Mouse (Mus musculus) CH12.LX (cell line): ENCODE measurements around the gene Cblc. TPM values are rescaled to one million over a fixed set of nuclear protein-coding genes. Genes with fewer than 3 reads are reported as not detected.

Experiments used
- DNase-seq: peaks from one replicate; pipeline ENCODE4 v3.0.0-alpha.2; 2013; ENCODE audit errors: extremely low read depth
- H3K27ac ChIP-seq: 2 replicates; pipeline ENCODE4 v1.5.1; 2012; ENCODE audit warnings: low read depth, mild to moderate bottlenecking, control low read depth, moderate library complexity; ENCODE audit not compliant: insufficient read depth
- H3K27me3 ChIP-seq: replicated peaks from 2 replicates; pipeline ENCODE3; 2012; ENCODE audit warnings: inconsistent platforms
- H3K36me3 ChIP-seq, 2 experiments: replicated peaks in 1 of 2; 2 replicates each; pipeline versions ENCODE3 to v1.6.1; 2012; ENCODE audit warnings: inconsistent platforms in 1 of 2, low read length in 1 of 2, mild to moderate bottlenecking in 1 of 2, mixed read lengths in 1 of 2, moderate library complexity in 1 of 2; ENCODE audit not compliant: control insufficient read depth in 1 of 2, insufficient read depth in 1 of 2
- H3K4me1 ChIP-seq, 2 experiments: 2 replicates each; pipeline ENCODE4 v1.6.1; 2012; ENCODE audit warnings: inconsistent platforms in 1 of 2, moderate library complexity in 1 of 2; ENCODE audit not compliant: insufficient read depth in 2 of 2, control insufficient read depth in 1 of 2
- H3K4me2 ChIP-seq: 2 replicates; pipeline ENCODE4 v1.6.1; 2012; ENCODE audit warnings: low read depth, mild to moderate bottlenecking, control low read depth; ENCODE audit not compliant: poor library complexity, insufficient read depth, severe bottlenecking
- H3K4me3 ChIP-seq, 3 experiments: fragments of 150-350 bp in 1 of 3; sonication (generic) in 1 of 3; replicated peaks in 1 of 3; 2 replicates each; pipeline versions ENCODE3 to v1.5.1; 2011 to 2012; ENCODE audit warnings: low read depth in 2 of 3, low read length in 2 of 3, mild to moderate bottlenecking in 2 of 3, moderate library complexity in 2 of 3, control low read depth in 1 of 3, improper control_type of control experiment in 1 of 3, inconsistent platforms in 1 of 3, mixed read lengths in 1 of 3; ENCODE audit not compliant: poor library complexity in 1 of 3
- H3K79me2 ChIP-seq: replicated peaks from 2 replicates; pipeline ENCODE4 v1.6.1; 2012; ENCODE audit warnings: mild to moderate bottlenecking, moderate library complexity; ENCODE audit not compliant: control insufficient read depth, poor library complexity, insufficient read depth, severe bottlenecking; ENCODE audit errors: extremely low read depth
- H3K9ac ChIP-seq: 2 replicates; pipeline ENCODE4 v1.6.1; 2012; ENCODE audit warnings: low read depth, mild to moderate bottlenecking, control low read depth, moderate library complexity; ENCODE audit not compliant: insufficient read depth
- H3K9me3 ChIP-seq: replicated peaks from 2 replicates; pipeline ENCODE3; 2012; ENCODE audit warnings: low read length, inconsistent platforms, mixed read lengths
- BHLHE40 ChIP-seq: IDR thresholded peaks from 2 replicates; pipeline ENCODE4 v1.6.1; 2011; ENCODE audit warnings: mild to moderate bottlenecking, low read depth, low read length, improper control_type of control experiment
- CHD2 ChIP-seq: IDR thresholded peaks from 2 replicates; pipeline ENCODE4 v1.6.1; 2011; ENCODE audit warnings: low read length, improper control_type of control experiment
- CTCF ChIP-seq, 2 experiments: IDR thresholded peaks in 1 of 2; conservative IDR thresholded peaks in 1 of 2; 2 replicates each; pipeline ENCODE4 v1.5.1; 2011 to 2012; ENCODE audit warnings: low read depth in 2 of 2, low read length in 2 of 2, improper control_type of control experiment in 1 of 2, inconsistent platforms in 1 of 2, mild to moderate bottlenecking in 1 of 2, moderate library complexity in 1 of 2
- E2F4 ChIP-seq: IDR thresholded peaks from 2 replicates; pipeline ENCODE4 v1.6.1; 2011; ENCODE audit warnings: low read depth, low read length, improper control_type of control experiment; ENCODE audit not compliant: insufficient replicate concordance
- ELF1 ChIP-seq: IDR thresholded peaks from 2 replicates; pipeline ENCODE4 v1.6.1; 2014; ENCODE audit warnings: low read depth, mild to moderate bottlenecking, inconsistent platforms, low read length, improper control_type of control experiment
- ETS1 ChIP-seq: conservative IDR thresholded peaks from 2 replicates; pipeline ENCODE4 v1.6.1; 2012; ENCODE audit warnings: low read depth, mild to moderate bottlenecking, inconsistent platforms, low read length, improper control_type of control experiment, moderate library complexity
- IRF4 ChIP-seq: IDR thresholded peaks from 2 replicates; pipeline ENCODE4 v1.6.1; 2014; ENCODE audit warnings: low read depth, mild to moderate bottlenecking, inconsistent platforms, low read length, improper control_type of control experiment
- MAZ ChIP-seq: IDR thresholded peaks from 2 replicates; pipeline ENCODE4 v1.6.1; 2012; ENCODE audit warnings: low read depth, mild to moderate bottlenecking, inconsistent platforms, low read length, improper control_type of control experiment, moderate library complexity
- MEF2A ChIP-seq: IDR thresholded peaks from 2 replicates; pipeline ENCODE4 v1.6.1; 2014; ENCODE audit warnings: low read depth, mild to moderate bottlenecking, inconsistent platforms, low read length, improper control_type of control experiment, borderline replicate concordance
- MXI1 ChIP-seq: IDR thresholded peaks from 2 replicates; pipeline ENCODE4 v1.6.1; 2011; ENCODE audit warnings: mild to moderate bottlenecking, low read depth, low read length, improper control_type of control experiment
- MYC ChIP-seq: IDR thresholded peaks from 2 replicates; pipeline ENCODE4 v1.6.1; 2011; ENCODE audit warnings: low read depth, mild to moderate bottlenecking, improper control_type of control experiment, low read length
- NELFE ChIP-seq: IDR thresholded peaks from 2 replicates; pipeline ENCODE4 v1.6.1; 2011; ENCODE audit warnings: low read depth, low read length, improper control_type of control experiment
- NRF1 ChIP-seq: IDR thresholded peaks from 2 replicates; pipeline ENCODE4 v1.6.1; 2014; ENCODE audit warnings: low read depth, mild to moderate bottlenecking, inconsistent platforms, low read length, improper control_type of control experiment, moderate library complexity
- POLR2A ChIP-seq: IDR thresholded peaks from 2 replicates; pipeline ENCODE4 v1.6.1; 2011; ENCODE audit warnings: low read depth, mild to moderate bottlenecking, improper control_type of control experiment, low read length
- RAD21 ChIP-seq: IDR thresholded peaks from 2 replicates; pipeline ENCODE4 v1.6.1; 2011; ENCODE audit warnings: low read depth, mild to moderate bottlenecking, low read length, improper control_type of control experiment, moderate library complexity
- SIN3A ChIP-seq: IDR thresholded peaks from 2 replicates; pipeline ENCODE4 v1.6.1; 2012; ENCODE audit warnings: low read length, improper control_type of control experiment, inconsistent platforms
- UBTF ChIP-seq: IDR thresholded peaks from 2 replicates; pipeline ENCODE4 v1.6.1; 2012; ENCODE audit warnings: low read depth, mild to moderate bottlenecking, inconsistent platforms, low read length, improper control_type of control experiment, moderate library complexity
- USF1 ChIP-seq: IDR thresholded peaks from 2 replicates; pipeline ENCODE4 v1.6.1; 2014; ENCODE audit warnings: low read depth, mild to moderate bottlenecking, inconsistent platforms, low read length, improper control_type of control experiment
- dilution Hi-C: fragments of 300-500 bp; cut with MboI; formaldehyde crosslinking; loops from 2 replicates; pipeline ENCODE4 v1.14.3; 2020; ENCODE audit warnings: low sequenced_read_pairs; ENCODE audit not compliant: extremely low pct_unique_long_range_greater_than_20kb, extremely low pct_ligation_motif_present
- in situ Hi-C: fragments of 300-500 bp; cut with MboI; formaldehyde crosslinking; loops from 3 replicates; pipeline ENCODE4 v1.14.3; 2019; ENCODE audit warnings: low sequenced_read_pairs, low pct_ligation_motif_present, low pct_unique_long_range_greater_than_20kb, mixed read lengths
- polyA plus RNA-seq: library from polyadenylated mRNA; unstranded; fragments of >175 nt; gene quantifications from 2 replicates; pipeline ENCODE4 v1.2.1, GENCODE M21; 2012; ENCODE audit warnings: low read depth; ENCODE audit not compliant: insufficient read length
- total RNA-seq, 2 experiments: library from RNA; depleted of rRNA; stranded (reverse); fragments of 300-350 nt in 1 of 2; fragments of >200 nt in 1 of 2; gene quantifications; 2 replicates each; pipeline ENCODE4 v1.2.3; 2012 to 2014

The Cblc gene
- total and polyA plus RNA-seq, 3 experiments: 6.4 to 30.8 (median 13.4) TPM

DNA sequence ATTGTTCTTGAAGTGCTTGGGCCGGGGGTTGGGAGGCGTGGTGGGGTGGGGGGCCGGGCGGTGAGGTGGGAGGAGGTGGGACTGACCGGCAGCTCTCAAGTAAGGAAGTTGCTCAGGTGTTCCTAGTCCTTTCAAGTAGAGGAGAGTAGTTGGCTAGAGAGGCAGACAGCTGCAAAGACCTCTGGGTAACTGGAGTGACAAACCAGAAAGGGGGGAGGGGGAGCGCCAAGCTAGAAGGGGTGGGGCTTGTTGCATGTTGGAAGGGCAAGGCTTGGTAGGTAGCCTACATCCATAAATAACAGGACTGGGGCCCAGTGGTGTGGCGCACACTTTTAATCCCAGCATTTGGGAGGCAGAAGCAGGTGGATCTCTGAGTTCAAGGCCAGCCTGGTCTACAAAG lies 14.9 kb downstream of the Cblc start:
- H3K27me3 ChIP-seq: no peaks in the 10 kb centered on the region
- peaks cover 9% of the 10 kb centered on the region for H3K9me3 ChIP-seq
- dilution Hi-C loops (no loop called here), in situ Hi-C loops (no loop called here)
- H3K27ac ChIP-seq: no peak overlapping the region
- H3K4me2 ChIP-seq: no peak overlapping the region
- H3K9ac ChIP-seq: no peak overlapping the region
- TF ChIP-seq ETS1 (no peak), MXI1 (no peak), MYC (no peak), POLR2A (no peak), E2F4 (no peak), MAZ (no peak), NRF1 (no peak), NELFE (no peak), ELF1 (no peak), IRF4 (no peak), SIN3A (no peak), RAD21 (no peak), CHD2 (no peak), MEF2A (no peak), USF1 (no peak), BHLHE40 (no peak), UBTF (no peak)
- no peaks in the 10 kb centered on the region for H3K79me2 ChIP-seq
- H3K36me3 ChIP-seq: peaks cover 2 to 26% of the 10 kb centered on the region in 2 experiments
- H3K4me1 ChIP-seq: peaks cover 0 to 17% of the 10 kb centered on the region in 2 experiments; a peak in 2 of 4 replicates
- H3K4me3 ChIP-seq: no peak overlapping the region
- DNase-seq: no peak

DNA sequence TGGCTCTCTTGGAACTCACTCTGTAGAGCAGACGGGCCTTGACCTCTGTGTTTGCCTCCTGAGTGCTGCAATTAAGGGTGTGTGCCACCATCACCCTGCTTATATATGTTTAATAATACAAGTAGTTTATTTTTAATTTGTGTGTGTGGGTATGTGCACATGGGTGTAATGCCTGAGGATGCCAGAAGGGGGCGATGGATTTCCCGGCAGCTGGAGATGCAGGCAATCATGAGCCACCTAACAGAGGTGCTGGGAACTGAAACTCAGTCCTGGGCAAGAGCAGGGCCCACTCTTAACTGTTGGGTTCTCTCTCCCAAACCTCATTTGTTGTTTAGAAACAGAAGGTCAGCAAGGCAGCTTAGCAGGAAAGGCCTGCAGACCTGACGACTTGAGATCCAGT lies 16.7 kb downstream of the Cblc start:
- Histone ChIP-seq H3K9ac (no peak overlapping the region), H3K36me3 (peaks cover 2 to 23% of the 10 kb centered on the region in 2 experiments), H3K27ac (no peak overlapping the region), H3K27me3 (no peaks in the 10 kb centered on the region), H3K4me3 (no peak overlapping the region), H3K4me1 (peaks cover 0 to 3% of the 10 kb centered on the region in 2 experiments; a peak in 1 of 4 replicates), H3K9me3 (peaks cover 13% of the 10 kb centered on the region), H3K79me2 (no peaks in the 10 kb centered on the region), H3K4me2 (no peak overlapping the region)
- TF ChIP-seq UBTF (no peak), RAD21 (no peak), CTCF (conservative IDR thresholded peaks at IDR 0.05 in 1 of 2, IDR thresholded peaks at IDR 0.05 in 1 of 2; ENCODE audit: low read depth in 2 of 2, low read length in 2 of 2) (peak; percentile 23 to 35; a peak in 2 of 4 replicates)
- in situ Hi-C loops (no loop called here), dilution Hi-C loops (no loop called here)
- no peak for DNase-seq
